17 mouse cellular contexts compared by ENCODE assay signal in genomic region chr5:13157761-13158612, GRCm38 (mm10). TPM values are rescaled to one million over a fixed set of nuclear protein-coding genes. Genes with fewer than 3 reads are reported as not detected.
"Had no signal": no experiment of that assay in that cellular context is flagged by ENCODE, and none has a peak within 500 bp of the region (broad histone marks: within the 10 kb centered on the region; RNA-seq: fewer than 3 reads in every experiment).

No protein-coding gene starts in this region.

- DNase-seq: kidney, adult 2 months; kidney, postnatal 14 days; lung, postnatal 14 days; thymus, adult 18-20 months; thymus, postnatal 14 days had no signal

- H3K4me1 ChIP-seq: kidney, embryonic 15.5 days; limb, embryonic 10.5 days; liver, embryonic 15.5 days; megakaryocyte, embryonic 14.5 days; midbrain, embryonic 15.5 days; neural tube, embryonic 12.5 days had no signal

- H3K9me3 ChIP-seq: kidney, embryonic 15.5 days; limb, embryonic 10.5 days; liver, embryonic 15.5 days; megakaryocyte, embryonic 14.5 days; midbrain, embryonic 15.5 days; neural tube, embryonic 12.5 days had no signal

- H3K4me3 ChIP-seq: kidney, embryonic 15.5 days; limb, embryonic 10.5 days; liver, embryonic 15.5 days; megakaryocyte, embryonic 14.5 days; midbrain, embryonic 15.5 days; neural tube, embryonic 12.5 days had no signal

- H3K27me3 ChIP-seq: kidney, embryonic 15.5 days; liver, embryonic 15.5 days; megakaryocyte, embryonic 14.5 days; midbrain, embryonic 15.5 days; neural tube, embryonic 12.5 days had no signal

- ATAC-seq: midbrain, embryonic 15.5 days had no signal

- H3K27ac ChIP-seq: kidney, embryonic 15.5 days; limb, embryonic 10.5 days; liver, embryonic 15.5 days; macrophage; midbrain, embryonic 15.5 days; neural tube, embryonic 12.5 days; stomach, postnatal 0 days had no signal

- H3K4me2 ChIP-seq: kidney, embryonic 15.5 days; liver, embryonic 11.5 days; liver, embryonic 15.5 days; midbrain, embryonic 11.5 days; midbrain, embryonic 15.5 days; neural tube, embryonic 12.5 days had no signal

- H3K36me3 ChIP-seq: kidney, embryonic 15.5 days; limb, embryonic 10.5 days; liver, embryonic 15.5 days; midbrain, embryonic 15.5 days; neural tube, embryonic 12.5 days had no signal

- H3K9ac ChIP-seq: kidney, embryonic 15.5 days; liver, embryonic 15.5 days; midbrain, embryonic 15.5 days; neural tube, embryonic 12.5 days had no signal

RNA-seq across cellular contexts. Expression of gene Sema3a, which starts 32.8 kb away (rescaled TPM):
- total RNA-seq: monocyte, adult 5-6 weeks; neutrophil, adult 5-6 weeks had no signal
- polyA plus RNA-seq: macrophage had no signal
